Mouse (Mus musculus): Measurements from ENCODE around the gene Ipo9. TPM values are rescaled to one million over a fixed set of nuclear protein-coding genes. Genes with fewer than 3 reads are reported as not detected.

Gene Ipo9
- polyA plus RNA-seq, 1 experiment from 2014 or later: 70.5 TPM

DNA sequence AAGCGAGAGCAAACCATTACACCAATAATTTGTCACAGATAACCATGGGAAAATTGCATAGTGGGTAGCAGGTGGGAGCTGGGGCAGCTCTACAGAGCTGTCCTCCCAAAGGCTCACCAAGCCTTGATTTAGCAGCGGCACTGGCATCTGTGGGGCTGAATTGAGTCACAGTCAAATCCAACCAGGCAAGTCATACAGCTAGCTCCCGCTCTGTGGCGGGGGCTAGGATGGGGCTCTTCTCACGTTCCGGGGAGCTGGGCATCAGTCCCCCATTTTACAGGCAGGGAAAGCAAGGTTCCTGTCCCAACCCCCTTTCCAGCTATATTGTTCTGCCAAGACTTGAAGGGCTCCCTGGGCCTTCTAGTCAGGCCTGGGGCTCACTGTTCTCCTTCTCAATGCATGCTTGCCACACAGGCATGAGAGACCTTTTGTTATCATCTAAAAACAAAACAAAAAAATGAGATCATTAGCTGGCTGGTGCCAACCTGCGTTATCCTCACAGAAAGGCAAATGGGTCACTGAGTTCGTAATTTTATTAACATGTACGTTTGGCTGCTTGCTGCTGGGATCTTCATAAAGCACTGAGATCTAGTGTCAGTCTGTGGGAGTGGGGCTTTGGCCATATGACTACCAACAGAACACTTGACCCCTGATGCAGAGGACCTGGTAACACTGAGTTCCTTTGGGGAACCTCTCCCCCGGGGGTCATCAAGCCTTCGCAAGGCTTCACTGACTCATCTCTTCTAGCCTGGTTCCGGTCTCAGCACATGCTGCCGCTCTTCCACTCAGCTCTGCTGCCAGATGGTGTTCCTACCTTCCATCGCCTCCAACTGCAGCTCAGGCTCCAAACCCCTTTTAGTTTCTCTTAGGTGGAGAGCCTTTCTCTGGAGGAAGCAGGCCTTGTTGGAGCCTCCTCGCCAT lies 50.0 kb downstream of the Ipo9 start:
- Histone ChIP-seq H3K4me2 (ENCODE audit: low read depth, low read length) (no peak overlapping the region), H3K36me3 (ENCODE audit: control insufficient read depth, insufficient read depth, low read length) (peaks cover 9% of the 10 kb centered on the region; the same call in 1 of the 2 replicates), H3K27ac (ENCODE audit: low read length) (no peak overlapping the region), H3K9ac (ENCODE audit: low read depth, low read length) (no peak overlapping the region), H3K4me1 (ENCODE audit: control insufficient read depth, insufficient read depth, low read length) (0 out of 2 replicates have a peak, but pooled peaks cover 1% of the 10 kb centered on the region), H3K27me3 (replicated peaks; ENCODE audit: control insufficient read depth, insufficient read depth, low read length) (no peaks in the 10 kb centered on the region), H3K4me3 (ENCODE audit: low read length) (no peak overlapping the region), H3K9me3 (ENCODE audit: control insufficient read depth, low read length) (no peaks in the 10 kb centered on the region)
- no peak for ATAC-seq
- WGBS: 72% methylated on average over 15 of the region's 15 CpGs

DNA sequence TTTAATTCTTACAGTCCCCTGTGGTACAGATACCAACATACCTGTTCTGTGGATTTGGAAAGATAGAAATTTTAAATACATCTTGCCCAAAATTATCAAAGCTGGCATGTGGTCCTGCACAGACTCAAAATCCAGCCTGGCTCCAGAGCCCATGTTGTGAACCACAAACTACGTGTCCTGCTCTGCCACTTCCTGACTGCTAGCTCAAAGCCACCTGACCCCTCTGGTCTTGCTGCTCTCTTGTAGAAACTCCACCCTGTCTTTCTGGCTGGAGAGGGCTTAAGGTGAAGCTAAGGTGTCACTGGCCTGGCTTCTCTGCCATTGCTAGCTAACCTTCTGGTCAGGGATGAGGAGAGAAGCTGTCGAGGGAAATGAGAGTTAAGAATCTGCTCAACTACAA lies 51.3 kb downstream of the Ipo9 start:
- 51% methylated on average over 2 of the region's 2 CpGs for WGBS
- Histone ChIP-seq H3K27ac (ENCODE audit: low read length) (no peak overlapping the region), H3K4me3 (ENCODE audit: low read length) (no peak overlapping the region), H3K4me2 (ENCODE audit: low read depth, low read length) (no peak overlapping the region), H3K27me3 (replicated peaks; ENCODE audit: control insufficient read depth, insufficient read depth, low read length) (no peaks in the 10 kb centered on the region), H3K9me3 (ENCODE audit: control insufficient read depth, low read length) (no peaks in the 10 kb centered on the region), H3K4me1 (ENCODE audit: control insufficient read depth, insufficient read depth, low read length) (peaks cover 6% of the 10 kb centered on the region), H3K9ac (ENCODE audit: low read depth, low read length) (no peak overlapping the region), H3K36me3 (ENCODE audit: control insufficient read depth, insufficient read depth, low read length) (peaks cover 3% of the 10 kb centered on the region; the same call in 1 of the 2 replicates)
- no peak for ATAC-seq

GRCm38 (mm10) chr1:135378576-135378975 lies 51.7 kb downstream of the Ipo9 start:
- no peak overlapping the region for H3K4me3 ChIP-seq (ENCODE audit: low read length)
- no peaks in the 10 kb centered on the region for H3K9me3 ChIP-seq (ENCODE audit: control insufficient read depth, low read length)
- WGBS: 57% methylated on average over 9 of the region's 9 CpGs
- no peak overlapping the region for H3K4me2 ChIP-seq (ENCODE audit: low read depth, low read length)
- no peak overlapping the region for H3K9ac ChIP-seq (ENCODE audit: low read depth, low read length)
- peaks cover 7% of the 10 kb centered on the region for H3K4me1 ChIP-seq (ENCODE audit: control insufficient read depth, insufficient read depth, low read length)
- H3K36me3 ChIP-seq (ENCODE audit: control insufficient read depth, insufficient read depth, low read length): 0 out of 2 replicates have a peak, but pooled peaks cover 3% of the 10 kb centered on the region
- H3K27ac ChIP-seq (ENCODE audit: low read length): no peak overlapping the region
- no peak for ATAC-seq
- no peaks in the 10 kb centered on the region for H3K27me3 ChIP-seq (replicated peaks; ENCODE audit: control insufficient read depth, insufficient read depth, low read length)

GRCm38 (mm10) chr1:135374868-135375581 lies 55.3 kb downstream of the Ipo9 start, which contains the start of gene Shisa4:
Gene Shisa4, minus strand, starts transcription at chr1:135375237.
- ATAC-seq: peak; percentile 83
- H3K9me3 ChIP-seq (ENCODE audit: control insufficient read depth, low read length): no peaks in the 10 kb centered on the region

GRCm38 (mm10) chr1:135374175-135374867 lies 56.0 kb downstream of the Ipo9 start:
- Histone ChIP-seq H3K36me3 (ENCODE audit: control insufficient read depth, insufficient read depth, low read length) (no peaks in the 10 kb centered on the region), H3K4me2 (ENCODE audit: low read depth, low read length) (peak overlapping the region; percentile 97), H3K27me3 (replicated peaks; ENCODE audit: control insufficient read depth, insufficient read depth, low read length) (no peaks in the 10 kb centered on the region), H3K4me1 (ENCODE audit: control insufficient read depth, insufficient read depth, low read length) (peaks cover 11% of the 10 kb centered on the region), H3K9ac (ENCODE audit: low read depth, low read length) (peak overlapping the region; percentile 78), H3K4me3 (ENCODE audit: low read length) (peak overlapping the region; percentile 69), H3K9me3 (ENCODE audit: control insufficient read depth, low read length) (no peaks in the 10 kb centered on the region), H3K27ac (ENCODE audit: low read length) (peak overlapping the region; percentile 49)
- 2% methylated on average over 19 of the region's 19 CpGs for WGBS
- no peak for ATAC-seq

More at GRCm38 (mm10) chr1:135374868-135375581, 55.3 kb downstream of the Ipo9 start, which contains the start of gene Shisa4:
- H3K36me3 ChIP-seq (ENCODE audit: control insufficient read depth, insufficient read depth, low read length): no peaks in the 10 kb centered on the region
- H3K27ac ChIP-seq (ENCODE audit: low read length): peak within 1 kb of the TSS; percentile 58
- peak within 1 kb of the TSS; percentile 69 for H3K4me3 ChIP-seq (ENCODE audit: low read length)
- peaks cover 7% of the 10 kb centered on the region for H3K4me1 ChIP-seq (ENCODE audit: control insufficient read depth, insufficient read depth, low read length)
- H3K9ac ChIP-seq (ENCODE audit: low read depth, low read length): peak within 1 kb of the TSS; percentile 78
- H3K27me3 ChIP-seq (replicated peaks; ENCODE audit: control insufficient read depth, insufficient read depth, low read length): no peaks in the 10 kb centered on the region
- WGBS: 2% methylated on average over 37 of the region's 38 CpGs
- peak within 1 kb of the TSS; percentile 97 for H3K4me2 ChIP-seq (ENCODE audit: low read depth, low read length)

GRCm38 (mm10) chr1:135373171-135373677 lies 57.1 kb downstream of the Ipo9 start:
- WGBS: 71% methylated on average over 4 of the region's 4 CpGs
- H3K4me1 ChIP-seq (ENCODE audit: control insufficient read depth, insufficient read depth, low read length): peaks cover 13% of the 10 kb centered on the region
- H3K4me3 ChIP-seq (ENCODE audit: low read length): no peak overlapping the region
- no peak overlapping the region for H3K27ac ChIP-seq (ENCODE audit: low read length)
- H3K36me3 ChIP-seq (ENCODE audit: control insufficient read depth, insufficient read depth, low read length): no peaks in the 10 kb centered on the region
- ATAC-seq: no peak
- no peak overlapping the region for H3K9ac ChIP-seq (ENCODE audit: low read depth, low read length)
- H3K9me3 ChIP-seq (ENCODE audit: control insufficient read depth, low read length): no peaks in the 10 kb centered on the region
- H3K27me3 ChIP-seq (replicated peaks; ENCODE audit: control insufficient read depth, insufficient read depth, low read length): no peaks in the 10 kb centered on the region
- no peak overlapping the region for H3K4me2 ChIP-seq (ENCODE audit: low read depth, low read length)

- H3K4me1 ChIP-seq (ENCODE audit: control insufficient read depth, insufficient read depth, low read length): peaks cover 10% of the 10 kb centered on the region
- no peaks in the 10 kb centered on the region for H3K36me3 ChIP-seq (ENCODE audit: control insufficient read depth, insufficient read depth, low read length)
- H3K4me2 ChIP-seq (ENCODE audit: low read depth, low read length): no peak overlapping the region
- no peak overlapping the region for H3K27ac ChIP-seq (ENCODE audit: low read length)
- ATAC-seq: no peak
- H3K9ac ChIP-seq (ENCODE audit: low read depth, low read length): no peak overlapping the region
- H3K27me3 ChIP-seq (replicated peaks; ENCODE audit: control insufficient read depth, insufficient read depth, low read length): no peaks in the 10 kb centered on the region
- H3K4me3 ChIP-seq (ENCODE audit: low read length): no peak overlapping the region
- WGBS: 78% methylated on average over 5 of the region's 5 CpGs
- H3K9me3 ChIP-seq (ENCODE audit: control insufficient read depth, low read length): no peaks in the 10 kb centered on the region
These were observed 60.9 kb downstream of the Ipo9 start for GRCm38 (mm10) chr1:135369415-135369814.

DNA sequence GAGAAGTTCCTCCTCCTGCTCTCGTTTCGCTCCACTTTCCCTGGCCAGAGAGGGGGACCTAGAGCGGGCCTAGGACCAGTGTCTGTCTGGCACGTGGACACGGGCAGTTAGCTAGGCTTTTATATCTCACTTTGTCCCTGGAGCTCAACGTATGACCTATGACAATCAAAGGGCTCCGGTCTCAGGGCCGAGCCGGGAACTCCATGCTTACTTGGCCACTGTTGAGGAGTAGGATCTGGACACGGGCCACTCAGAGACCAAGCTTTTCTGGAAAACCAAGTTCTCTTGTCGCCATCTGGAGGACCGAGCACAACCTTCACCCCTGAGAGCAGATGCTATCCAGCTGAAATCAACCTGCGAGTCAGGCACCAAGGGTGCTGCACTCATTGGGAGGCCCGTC lies 61.3 kb downstream of the Ipo9 start:
- 15% methylated on average over 14 of the region's 14 CpGs for WGBS
- Histone ChIP-seq H3K4me2 (ENCODE audit: low read depth, low read length) (peak overlapping the region; percentile 94), H3K4me3 (ENCODE audit: low read length) (peak overlapping the region; percentile 53), H3K36me3 (ENCODE audit: control insufficient read depth, insufficient read depth, low read length) (no peaks in the 10 kb centered on the region), H3K27me3 (replicated peaks; ENCODE audit: control insufficient read depth, insufficient read depth, low read length) (no peaks in the 10 kb centered on the region), H3K9ac (ENCODE audit: low read depth, low read length) (peak overlapping the region; percentile 75), H3K4me1 (ENCODE audit: control insufficient read depth, insufficient read depth, low read length) (peaks cover 7% of the 10 kb centered on the region; the same call in 1 of the 2 replicates), H3K27ac (ENCODE audit: low read length) (no peak overlapping the region), H3K9me3 (ENCODE audit: control insufficient read depth, low read length) (no peaks in the 10 kb centered on the region)
- peak; percentile 58 for ATAC-seq
